Mouse (Mus musculus): Measurements from ENCODE around the gene Carmil3.

GRCm38 (mm10) chr14:55513927-55514326 lies 23.5 kb downstream of the Carmil3 start:
- TF ChIP-seq POLR2A (IDR thresholded peaks at IDR 0.05; ENCODE audit: low read depth, low read length) = no peak
- TF ChIP-seq CTCF (IDR thresholded peaks at IDR 0.05; ENCODE audit: extremely low read depth, insufficient read depth, insufficient read length, insufficient replicate concordance) = no peak

All from spleen, adult 2 months (tissue).